Mouse (Mus musculus): ENCODE measurements at regions not wholly inside any gene's neighbourhood (a gene's known extent, or its start where the extent isn't known, plus 50 kb on each side); places are given as distances from the start of the nearest gene placed in this dataset.

- DNase-seq (ENCODE audit: low spot score): no peak
Measured at GRCm38 (mm10) chr1:76081700-76082099, 535.6 kb downstream of the Slc4a3 start.

DNA sequence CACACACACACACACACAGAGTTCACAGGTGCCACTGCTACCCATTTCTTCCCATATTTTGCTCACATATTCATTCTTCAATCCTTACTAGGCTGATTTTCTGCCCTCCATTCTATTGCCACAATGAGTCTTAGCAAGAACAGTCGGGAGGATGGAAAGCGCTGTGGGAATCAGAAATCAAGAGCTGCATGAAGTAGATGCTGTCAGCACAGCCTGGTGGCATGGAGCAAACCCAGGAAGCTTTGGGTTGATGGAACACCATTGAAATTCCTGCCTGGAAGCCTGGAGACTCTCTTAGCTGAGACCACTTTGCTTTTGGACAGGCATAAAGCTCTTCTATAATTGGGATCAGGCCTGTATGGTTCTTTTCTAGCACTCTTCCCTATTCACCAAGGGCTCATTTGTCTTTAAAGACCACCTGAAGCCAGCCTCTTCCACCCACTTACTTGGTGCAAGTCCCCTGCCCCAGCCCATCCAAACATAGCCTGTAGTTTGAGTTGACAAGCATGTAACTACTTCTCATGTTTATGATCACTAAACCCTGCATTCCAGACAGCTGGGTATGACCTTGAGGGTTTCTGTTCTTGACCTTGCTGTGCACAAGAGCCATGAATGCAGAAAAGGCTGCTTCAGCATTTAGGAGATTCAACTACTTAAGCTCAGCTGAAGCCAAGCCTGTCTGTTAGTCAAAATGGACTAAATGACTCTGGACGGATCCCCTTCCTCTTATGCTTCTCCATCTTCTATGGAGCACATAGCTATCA lies 537.4 kb downstream of the Slc4a3 start:
- DNase-seq (ENCODE audit: low spot score): no peak

GRCm38 (mm10) chr1:76091031-76091430 lies 545.0 kb downstream of the Slc4a3 start:
- no peak for DNase-seq (ENCODE audit: low spot score)

GRCm38 (mm10) chr1:76113281-76113680 lies 567.2 kb downstream of the Slc4a3 start:
- DNase-seq (ENCODE audit: low spot score): no peak

DNA sequence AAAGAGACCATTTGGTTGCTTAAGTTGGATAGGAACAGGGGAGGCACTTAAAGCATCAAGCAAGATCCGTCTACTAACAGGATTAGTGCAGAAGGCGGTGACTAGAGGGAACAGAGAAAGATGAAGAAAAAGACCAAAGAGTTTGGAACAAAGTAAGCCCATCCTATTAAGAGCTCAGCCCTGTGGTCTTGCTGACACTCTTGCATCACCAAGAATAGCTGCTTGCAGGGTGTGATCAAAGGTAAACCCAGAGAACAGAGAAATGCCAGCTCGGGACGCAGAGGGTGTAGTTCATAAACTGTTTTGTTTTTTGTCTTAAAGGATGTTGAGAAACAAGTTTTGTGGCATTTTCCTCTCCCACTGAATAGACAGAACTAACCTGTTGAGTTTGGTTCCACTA lies 574.8 kb downstream of the Slc4a3 start:
- no peak for DNase-seq (ENCODE audit: low spot score)

DNA sequence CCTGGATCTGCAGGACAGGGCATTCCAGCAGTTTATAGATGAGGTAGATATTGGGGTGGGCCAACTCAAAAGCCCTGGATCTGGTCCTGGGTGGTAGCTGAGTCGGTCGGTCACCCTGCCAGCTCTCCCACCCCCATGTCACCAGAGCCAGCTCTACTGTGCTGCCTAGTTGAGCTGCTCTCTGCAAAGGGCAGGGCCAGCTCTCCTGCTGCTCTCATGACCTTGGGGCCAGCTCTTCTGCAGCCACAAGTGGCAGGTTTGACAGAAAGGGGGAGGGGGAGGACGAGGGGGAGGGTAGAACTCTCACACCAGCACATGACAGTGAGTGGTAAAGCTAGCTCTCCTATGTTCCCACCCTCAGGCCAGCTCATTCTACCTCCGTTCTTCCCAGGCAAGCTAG lies 584.3 kb downstream of the Slc4a3 start:
- peak; percentile 24 for DNase-seq (ENCODE audit: low spot score)

- DNase-seq (ENCODE audit: low spot score): no peak
Measured at GRCm38 (mm10) chr1:76136810-76137209, 590.7 kb downstream of the Slc4a3 start.

- DNase-seq (ENCODE audit: low spot score): peak; percentile 54
Measured at GRCm38 (mm10) chr1:76137701-76138100, 591.6 kb downstream of the Slc4a3 start.

- no peak for DNase-seq (ENCODE audit: low spot score)
Measured at GRCm38 (mm10) chr1:76143516-76143915, 597.5 kb downstream of the Slc4a3 start.

- no peak for DNase-seq (ENCODE audit: low spot score)
Measured at GRCm38 (mm10) chr1:76148963-76149362, 602.9 kb downstream of the Slc4a3 start.

DNA sequence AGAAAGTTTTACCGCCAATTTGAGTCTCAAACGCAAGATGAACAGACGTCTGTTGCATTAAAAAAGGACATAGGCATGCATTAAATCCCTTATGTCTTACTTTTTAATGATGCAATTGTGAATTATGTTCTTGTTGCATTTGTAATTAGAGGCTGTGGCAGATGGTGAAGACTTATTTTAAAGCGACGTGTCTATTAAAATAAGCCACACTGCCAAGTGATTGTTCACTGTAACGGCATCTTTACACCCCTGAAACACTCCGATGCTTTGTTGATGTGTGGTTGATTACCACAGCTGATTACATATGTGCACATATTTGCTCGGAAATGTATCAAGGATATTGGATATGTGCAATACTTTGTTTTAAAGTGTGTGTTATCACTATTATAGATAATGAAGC lies 610.2 kb downstream of the Slc4a3 start:
- no peak for DNase-seq (ENCODE audit: low spot score)

GRCm38 (mm10) chr1:76167486-76167885 lies 621.4 kb downstream of the Slc4a3 start:
- no peak for DNase-seq (ENCODE audit: low spot score)

DNA sequence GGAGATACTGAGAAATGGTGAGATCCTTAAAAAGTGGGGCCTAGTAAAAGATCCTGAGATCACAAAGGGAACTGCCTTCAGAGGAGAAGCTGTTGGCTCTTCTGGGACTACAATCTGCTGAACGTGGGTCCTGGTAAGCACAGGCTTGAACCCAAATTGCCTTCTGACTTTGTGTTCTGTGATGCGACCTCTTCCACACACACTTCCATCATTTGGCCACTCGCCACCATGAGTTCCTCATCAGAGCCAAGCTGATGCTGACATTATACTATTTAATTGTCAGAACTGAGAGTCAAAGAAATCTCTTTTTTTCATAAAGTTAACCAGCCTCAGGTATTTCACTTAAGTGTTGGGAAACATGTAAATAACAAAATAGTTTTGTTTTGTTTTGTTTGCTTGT lies 635.1 kb downstream of the Slc4a3 start:
- DNase-seq (ENCODE audit: low spot score): no peak

DNA sequence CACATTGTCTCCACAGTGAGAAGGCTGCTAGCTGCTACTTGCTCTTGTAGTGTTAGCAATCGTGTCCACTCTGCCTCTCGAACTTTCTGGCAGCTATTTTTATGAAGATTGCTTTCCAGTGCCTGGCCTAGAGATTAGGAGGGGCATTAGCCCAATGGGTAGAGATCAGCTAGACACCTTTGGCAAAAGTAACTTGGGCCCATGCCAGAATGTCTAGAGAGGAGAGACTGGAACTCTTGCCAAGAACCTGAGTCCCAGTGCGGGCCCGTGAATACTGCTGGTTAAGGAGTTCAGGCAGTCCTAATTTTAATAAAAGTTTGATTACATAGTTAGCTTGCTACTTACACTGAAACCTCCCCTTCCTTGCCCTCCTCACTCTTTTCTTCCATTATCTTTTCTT lies 648.8 kb downstream of the Slc4a3 start:
- DNase-seq (ENCODE audit: low spot score): no peak

- DNase-seq (ENCODE audit: low spot score): no peak
Measured at GRCm38 (mm10) chr1:76197651-76198050, 651.6 kb downstream of the Slc4a3 start.

DNA sequence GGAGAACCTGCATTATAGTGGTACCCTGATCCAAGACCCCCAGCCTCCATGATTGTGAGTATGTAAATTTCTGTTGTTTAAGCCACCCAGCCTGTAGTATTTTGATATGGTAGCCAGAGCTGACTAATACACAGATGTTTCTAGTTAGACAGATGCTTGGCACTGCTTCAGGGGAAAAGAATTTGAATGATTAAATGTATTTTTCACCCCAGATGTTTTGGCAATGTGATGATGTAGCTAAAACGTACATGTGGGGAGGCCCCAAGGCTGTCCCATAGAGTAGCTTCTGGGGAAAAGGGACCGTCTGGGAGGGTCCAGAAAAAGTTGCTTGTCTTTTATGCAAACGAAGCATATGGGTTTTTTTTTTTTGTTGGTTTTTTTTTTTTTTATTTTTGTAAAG lies 654.8 kb downstream of the Slc4a3 start:
- DNase-seq (ENCODE audit: low spot score): no peak

- no peak for DNase-seq (ENCODE audit: low spot score)
Measured at GRCm38 (mm10) chr1:76212486-76212885, 666.4 kb downstream of the Slc4a3 start.

DNA sequence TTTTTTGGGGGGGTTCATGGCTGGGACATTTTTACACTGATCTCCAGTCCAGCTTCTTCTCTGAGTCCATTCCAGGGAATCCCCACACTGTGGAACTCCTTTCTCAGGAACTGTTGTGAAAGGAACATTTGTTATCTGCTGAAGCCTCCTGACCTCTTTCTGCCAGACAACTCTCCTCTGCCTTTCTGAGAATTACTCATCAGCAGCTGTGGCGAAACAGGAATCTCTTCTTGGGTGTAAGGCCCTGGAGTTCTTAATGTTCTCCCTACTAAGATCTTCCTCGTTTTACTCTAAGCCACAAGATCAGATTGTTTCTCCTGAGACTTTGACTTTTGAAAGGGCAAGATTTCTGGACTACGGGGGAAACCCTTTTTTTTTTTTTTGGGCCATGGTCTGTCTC lies 698.7 kb downstream of the Slc4a3 start:
- no peak for DNase-seq (ENCODE audit: low spot score)

- peak; percentile 53 for DNase-seq (ENCODE audit: low spot score)
Measured at GRCm38 (mm10) chr1:76246181-76246796, 700.2 kb downstream of the Slc4a3 start.

DNA sequence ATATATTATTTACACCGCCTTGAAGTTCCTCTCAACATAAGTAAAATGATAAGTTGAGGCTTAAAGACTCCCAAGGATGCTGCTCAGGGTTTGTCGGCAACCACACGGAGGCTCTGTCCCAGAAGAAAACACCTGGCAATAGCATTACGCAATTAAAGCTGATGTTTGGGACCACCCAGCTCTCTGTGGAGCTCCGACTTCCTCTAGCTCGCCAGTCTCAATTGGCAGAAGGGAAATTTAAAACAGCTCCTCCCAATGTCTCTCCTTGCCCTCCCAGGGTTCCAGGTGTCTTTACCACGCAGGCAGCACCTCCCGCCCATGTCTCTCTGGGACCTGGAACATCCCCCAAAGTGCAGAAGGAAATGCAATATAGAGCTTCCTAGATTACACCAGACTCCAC lies 701.1 kb downstream of the Slc4a3 start:
- peak; percentile 44 for DNase-seq (ENCODE audit: low spot score)

- peak; percentile 52 for DNase-seq (ENCODE audit: low spot score)
Measured at GRCm38 (mm10) chr1:76258217-76258616, 712.2 kb downstream of the Slc4a3 start.

- DNase-seq (ENCODE audit: low spot score): peak; percentile 27
Measured at GRCm38 (mm10) chr1:76276148-76276547, 730.1 kb downstream of the Slc4a3 start.

DNA sequence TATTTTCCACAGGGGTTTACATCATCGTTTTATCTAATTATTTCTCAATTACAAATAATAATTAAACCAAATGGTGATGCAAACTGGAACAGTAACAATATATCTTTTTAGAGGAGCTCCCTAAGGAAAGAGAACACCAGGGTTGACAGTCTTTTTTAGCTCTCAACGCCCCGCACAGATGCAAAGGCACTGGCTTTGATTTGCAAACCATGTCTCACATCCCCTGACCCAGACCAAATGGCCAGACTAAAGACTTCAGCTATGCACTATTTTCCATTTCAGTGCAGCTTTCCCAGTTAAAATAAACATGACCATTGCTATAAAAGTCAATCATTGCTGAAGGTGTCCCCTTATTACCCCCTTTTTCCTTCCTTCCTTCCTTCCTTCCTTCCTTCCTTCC lies 730.6 kb downstream of the Slc4a3 start:
- no peak for DNase-seq (ENCODE audit: low spot score)

DNA sequence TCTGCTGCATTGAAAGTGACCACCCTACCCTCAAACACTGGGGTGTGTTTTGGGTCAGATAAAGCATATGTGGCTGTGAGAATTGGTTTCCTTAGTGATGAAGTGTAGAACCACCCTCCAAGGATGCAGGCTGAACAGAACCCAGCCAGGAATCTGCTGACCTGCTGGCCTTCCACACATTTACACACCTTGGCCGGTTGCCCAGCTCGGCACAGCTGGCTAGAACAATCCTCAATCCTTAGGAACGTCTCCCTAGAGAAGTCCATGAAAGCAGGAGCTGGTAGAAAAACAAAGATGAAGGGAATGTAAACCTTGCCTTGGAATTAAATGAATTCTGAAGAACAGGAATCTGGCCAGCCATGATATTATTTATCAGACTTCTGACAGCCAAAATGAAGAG lies 737.3 kb downstream of the Slc4a3 start:
- DNase-seq (ENCODE audit: low spot score): peak; percentile 9

All from embryo, embryonic 10.5 days (tissue).